Mouse (Mus musculus) heart, adult 2 months (tissue): Measurements from ENCODE around the gene Mapk10. TPM values are rescaled to one million over a fixed set of nuclear protein-coding genes. Genes with fewer than 3 reads are reported as not detected.
"Not testable (repeated sequence)": the region's sequence is repeated elsewhere in the genome, so short reads cannot be mapped to it uniquely, and the experiment has no call there.

Source experiments
- DNase-seq, 2 experiments: peaks; one replicate each; pipeline ENCODE4 v3.0.0; 2021
- H3K27ac ChIP-seq: fragments of 200-600 bp; 2 replicates; pipeline ENCODE4 v1.8.1; 2022
- H3K27me3 ChIP-seq: fragments of 200-500 bp; 2 replicates; pipeline ENCODE4 v1.6.1; 2012; ENCODE audit warnings: mild to moderate bottlenecking, low read length, inconsistent platforms, mixed read lengths; ENCODE audit not compliant: control insufficient read depth, insufficient read depth
- H3K36me3 ChIP-seq: fragments of 200-500 bp; 2 replicates; pipeline ENCODE4 v1.6.1; 2012; ENCODE audit warnings: low read length, inconsistent platforms; ENCODE audit not compliant: control insufficient read depth, insufficient read depth
- H3K4me1 ChIP-seq: fragments of 200-500 bp; 2 replicates; pipeline ENCODE4 v1.6.1; 2011; ENCODE audit warnings: low read length; ENCODE audit not compliant: control insufficient read depth, insufficient read depth
- H3K4me3 ChIP-seq: fragments of 200-600 bp; 2 replicates; pipeline ENCODE4 v1.8.1; 2022
- H3K79me2 ChIP-seq: fragments of 200-500 bp; replicated peaks from 2 replicates; pipeline ENCODE4 v1.6.1; 2012; ENCODE audit warnings: mild to moderate bottlenecking, inconsistent platforms, low read length, moderate library complexity, mixed read lengths; ENCODE audit not compliant: control insufficient read depth, insufficient read depth
- H3K9ac ChIP-seq: fragments of 200-500 bp; 2 replicates; pipeline ENCODE4 v1.6.1; 2012; ENCODE audit warnings: low read depth, mild to moderate bottlenecking, control low read depth, inconsistent platforms, low read length, mixed read lengths
- CTCF ChIP-seq: fragments of 200-600 bp; IDR thresholded peaks from 2 replicates; pipeline ENCODE4 v1.8.1; 2022; ENCODE audit warnings: antibody characterized with exemption, mild to moderate bottlenecking, moderate library complexity
- EP300 ChIP-seq: fragments of 200-500 bp; IDR thresholded peaks from 2 replicates; pipeline ENCODE4 v1.6.1; 2011; ENCODE audit warnings: low read depth, low read length, control low read depth; ENCODE audit not compliant: insufficient read depth
- POLR2A ChIP-seq: fragments of 200-500 bp; IDR thresholded peaks from 2 replicates; pipeline ENCODE4 v1.6.1; 2011; ENCODE audit warnings: mild to moderate bottlenecking, low read depth, low read length, control low read depth; ENCODE audit not compliant: insufficient read depth
- WGBS: fragments of 180-500 bp; shearing (Covaris S2); methylation state at CpG from one replicate; pipeline ENCODE4 v1.1.7; 2018; 5-methylcytosine and 5-hydroxymethylcytosine counted together
- intact Hi-C: fragments of 180-260 bp; cut with DNase I; formaldehyde crosslinking; loops from one replicate; pipeline ENCODE4 v1.15.1; 2025
- polyA plus RNA-seq: library from polyadenylated mRNA; depleted of rRNA; stranded (reverse); fragments of >200 nt; gene quantifications from 2 replicates; pipeline ENCODE4 v1.2.3, GENCODE M21; 2012
- total RNA-seq, 2 experiments: library from RNA; stranded (reverse); gene quantifications; 2 replicates each; pipeline ENCODE4 v1.2.3; 2021

Mapk10 gene
- total and polyA plus RNA-seq, 3 experiments: 5.8 to 32.0 (median 25.7) TPM

- DNase-seq: no peak
- no peak overlapping the region for H3K4me3 ChIP-seq
- H3K27ac ChIP-seq: no peak overlapping the region
- TF ChIP-seq POLR2A (no peak), EP300 (no peak), CTCF (no peak)
- H3K36me3 ChIP-seq: no peaks in the 10 kb centered on the region
- H3K4me1 ChIP-seq: no peaks in the 10 kb centered on the region
- intact Hi-C loops: no loop called here
- H3K79me2 ChIP-seq: no peaks in the 10 kb centered on the region
- WGBS: 92% methylated on average over 5 of the region's 5 CpGs
- H3K9ac ChIP-seq: no peak overlapping the region
- no peaks in the 10 kb centered on the region for H3K27me3 ChIP-seq
These were observed 246.7 kb downstream of the Mapk10 start for GRCm38 (mm10) chr5:102964396-102964795.

- no peak for DNase-seq
- Histone ChIP-seq H3K27ac (no peak overlapping the region), H3K79me2 (no peaks in the 10 kb centered on the region), H3K27me3 (no peaks in the 10 kb centered on the region), H3K36me3 (no peaks in the 10 kb centered on the region), H3K4me3 (no peak overlapping the region), H3K9ac (no peak overlapping the region), H3K4me1 (no peaks in the 10 kb centered on the region)
- no peak for TF ChIP-seq CTCF
- 85% methylated on average over 8 of the region's 8 CpGs for WGBS
- intact Hi-C loops: no loop called here
These were observed 257.7 kb downstream of the Mapk10 start for GRCm38 (mm10) chr5:102953414-102953813.

- Histone ChIP-seq H3K79me2 (no peaks in the 10 kb centered on the region), H3K27ac (no peak overlapping the region), H3K4me1 (no peaks in the 10 kb centered on the region), H3K9ac (no peak overlapping the region), H3K36me3 (no peaks in the 10 kb centered on the region), H3K4me3 (no peak overlapping the region), H3K27me3 (no peaks in the 10 kb centered on the region)
- intact Hi-C loops: no loop called here
- WGBS: 74% methylated on average over 3 of the region's 3 CpGs
- DNase-seq: no peak
- TF ChIP-seq EP300 (no peak), POLR2A (no peak), CTCF (no peak)
These were observed 258.2 kb downstream of the Mapk10 start for GRCm38 (mm10) chr5:102952918-102953317.

GRCm38 (mm10) chr5:102947061-102947711 is 263.9 kb downstream of the Mapk10 start:
- Histone ChIP-seq H3K4me3 (no peak overlapping the region), H3K79me2 (no peaks in the 10 kb centered on the region), H3K36me3 (no peaks in the 10 kb centered on the region), H3K27me3 (no peaks in the 10 kb centered on the region), H3K9ac (no peak overlapping the region), H3K4me1 (no peaks in the 10 kb centered on the region; the same call in 1 of the 2 replicates), H3K27ac (no peak overlapping the region)
- TF ChIP-seq CTCF (no peak), POLR2A (no peak), EP300 (no peak)
- 63% methylated on average over 8 of the region's 8 CpGs for WGBS
- intact Hi-C loops: no loop called here
- DNase-seq: no peak

GRCm38 (mm10) chr5:102946625-102947024 is 264.5 kb downstream of the Mapk10 start:
- no peak for DNase-seq
- no peaks in the 10 kb centered on the region for H3K79me2 ChIP-seq
- H3K4me3 ChIP-seq: no peak overlapping the region
- H3K27ac ChIP-seq: no peak overlapping the region
- WGBS: 57% methylated on average over 8 of the region's 8 CpGs
- intact Hi-C loops: no loop called here
- no peaks in the 10 kb centered on the region; the same call in 1 of the 2 replicates for H3K4me1 ChIP-seq
- no peaks in the 10 kb centered on the region for H3K27me3 ChIP-seq
- H3K36me3 ChIP-seq: no peaks in the 10 kb centered on the region
- no peak for TF ChIP-seq POLR2A
- TF ChIP-seq EP300: no peak
- no peak for TF ChIP-seq CTCF
- H3K9ac ChIP-seq: no peak overlapping the region

- WGBS: 69% methylated on average over 17 of the region's 17 CpGs
- H3K9ac ChIP-seq, H3K27me3 ChIP-seq, H3K27ac ChIP-seq, H3K4me1 ChIP-seq, H3K4me3 ChIP-seq, DNase-seq, intact Hi-C loops, H3K36me3 ChIP-seq, H3K79me2 ChIP-seq: not testable (repeated sequence)
- peak; percentile 22; the same call in 1 of the 2 replicates for TF ChIP-seq CTCF
These were observed 267.1 kb downstream of the Mapk10 start for GRCm38 (mm10) chr5:102943864-102944630.
